ENCODE assay signal across 9 mouse cellular contexts in genomic region chr4:125921550-125922316, GRCm38 (mm10).
A peak's percentile ranks its signal among the peaks of the same experiment; 100 is the strongest.
DNase-seq lines count a peak whose midpoint lies in the region; ATAC-seq and TF ChIP-seq lines count a peak whose summit lies in the region.
"Had no signal": no experiment of that assay in that cellular context is flagged by ENCODE, and none has a peak within 500 bp of the region (broad histone marks: within the 10 kb centered on the region; RNA-seq: fewer than 3 reads in every experiment).

No protein-coding gene starts in this region.

- H3K27me3 ChIP-seq in lung, postnatal 0 days (replicated peaks; ENCODE audit: insufficient read depth, low read length), result no peaks in the 10 kb centered on the region
- peaks cover 16% of the 10 kb centered on the region for H3K27me3 ChIP-seq in embryonic facial prominence, embryonic 12.5 days
- 0 out of 2 replicates have a peak, but pooled peaks cover 3% of the 10 kb centered on the region for H3K27me3 ChIP-seq in intestine, embryonic 15.5 days (replicated peaks)
- peaks cover 72% of the 10 kb centered on the region for H3K27me3 ChIP-seq in limb, embryonic 12.5 days
- H3K27me3 ChIP-seq in stomach, embryonic 14.5 days (ENCODE audit: control insufficient read depth, insufficient read depth, low read length), result no peaks in the 10 kb centered on the region

- TF ChIP-seq CTCF in lung, postnatal 0 days (IDR thresholded peaks at IDR 0.05), result peak; percentile 11

- H3K4me3 ChIP-seq in lung, postnatal 0 days (ENCODE audit: low read depth, low read length), result no peak overlapping the region
- H3K4me3 ChIP-seq in embryonic facial prominence, embryonic 12.5 days, result no peak overlapping the region
- no peak overlapping the region for H3K4me3 ChIP-seq in intestine, embryonic 15.5 days (replicated peaks)
- no peak overlapping the region for H3K4me3 ChIP-seq in limb, embryonic 12.5 days (replicated peaks)
- no peak overlapping the region for H3K4me3 ChIP-seq in stomach, embryonic 14.5 days (ENCODE audit: low read depth, low read length)
- H3K4me3 ChIP-seq: liver, embryonic 13.5 days had no signal

- 16% methylated on average over 19 of the region's 19 CpGs for WGBS in lung, postnatal 0 days
- WGBS in embryonic facial prominence, embryonic 12.5 days, result 10% methylated on average over 19 of the region's 19 CpGs
- 16% methylated on average over 19 of the region's 19 CpGs for WGBS in intestine, embryonic 15.5 days
- 13% methylated on average over 19 of the region's 19 CpGs for WGBS in limb, embryonic 12.5 days
- 16% methylated on average over 19 of the region's 19 CpGs for WGBS in stomach, embryonic 14.5 days

- H3K9ac ChIP-seq in lung, postnatal 0 days (replicated peaks; ENCODE audit: low read depth), result no peak overlapping the region
- no peak overlapping the region for H3K9ac ChIP-seq in embryonic facial prominence, embryonic 12.5 days
- no peak overlapping the region for H3K9ac ChIP-seq in intestine, embryonic 15.5 days
- no peak overlapping the region for H3K9ac ChIP-seq in limb, embryonic 12.5 days (replicated peaks)
- H3K9ac ChIP-seq in stomach, embryonic 14.5 days (replicated peaks; ENCODE audit: low read depth, low read length), result no peak overlapping the region
- H3K9ac ChIP-seq: liver, embryonic 13.5 days had no signal

- no peaks in the 10 kb centered on the region for H3K9me3 ChIP-seq in lung, postnatal 0 days (ENCODE audit: low read length)
- H3K9me3 ChIP-seq in embryonic facial prominence, embryonic 12.5 days, result no peaks in the 10 kb centered on the region
- H3K9me3 ChIP-seq in intestine, embryonic 15.5 days, result no peaks in the 10 kb centered on the region
- no peaks in the 10 kb centered on the region for H3K9me3 ChIP-seq in limb, embryonic 12.5 days
- H3K9me3 ChIP-seq in stomach, embryonic 14.5 days (ENCODE audit: control insufficient read depth, low read depth, low read length), result no peaks in the 10 kb centered on the region
- H3K9me3 ChIP-seq: liver, embryonic 13.5 days had no signal

- H3K27ac ChIP-seq in lung, postnatal 0 days (ENCODE audit: low read length), result no peak overlapping the region
- H3K27ac ChIP-seq in embryonic facial prominence, embryonic 12.5 days, result no peak overlapping the region
- H3K27ac ChIP-seq in intestine, embryonic 15.5 days, result no peak overlapping the region
- no peak overlapping the region for H3K27ac ChIP-seq in limb, embryonic 12.5 days
- peak overlapping the region; percentile 48; the same call in 1 of the 2 replicates for H3K27ac ChIP-seq in stomach, embryonic 14.5 days (ENCODE audit: low read length)
- H3K27ac ChIP-seq: liver, embryonic 13.5 days had no signal

- no peaks in the 10 kb centered on the region for H3K4me1 ChIP-seq in lung, postnatal 0 days (ENCODE audit: insufficient read depth, low read depth, low read length)
- H3K4me1 ChIP-seq in embryonic facial prominence, embryonic 12.5 days, result peaks cover 24% of the 10 kb centered on the region
- H3K4me1 ChIP-seq in intestine, embryonic 15.5 days (replicated peaks), result no peaks in the 10 kb centered on the region; the same call in 1 of the 2 replicates
- 0 out of 2 replicates have a peak, but pooled peaks cover 4% of the 10 kb centered on the region for H3K4me1 ChIP-seq in limb, embryonic 12.5 days (replicated peaks)
- H3K4me1 ChIP-seq in stomach, embryonic 14.5 days (ENCODE audit: control insufficient read depth, insufficient read depth, low read length), result peaks cover 15% of the 10 kb centered on the region
- H3K4me1 ChIP-seq: liver, embryonic 13.5 days had no signal

- DNase-seq in lung, postnatal 0 days (ENCODE audit: low spot score), result no peak
- DNase-seq in lung, postnatal 25 days (ENCODE audit: low spot score), result no peak
- DNase-seq in adrenal gland, adult 2 months, result peak; percentile 66
- DNase-seq in adipocyte (ENCODE audit: low spot score), result no peak
- DNase-seq: liver, embryonic 13.5 days had no signal

- no peak overlapping the region for H3K4me2 ChIP-seq in lung, postnatal 0 days (replicated peaks; ENCODE audit: low read depth, low read length)
- H3K4me2 ChIP-seq in embryonic facial prominence, embryonic 12.5 days (replicated peaks), result peak overlapping the region; percentile 24
- H3K4me2 ChIP-seq in intestine, embryonic 15.5 days (replicated peaks), result peak overlapping the region; percentile 6; the same call in 1 of the 2 replicates
- peak overlapping the region; percentile 27 for H3K4me2 ChIP-seq in limb, embryonic 12.5 days
- no peak overlapping the region; the same call in 1 of the 2 replicates for H3K4me2 ChIP-seq in stomach, embryonic 14.5 days (replicated peaks; ENCODE audit: low read depth, low read length)
- H3K4me2 ChIP-seq: liver, embryonic 13.5 days had no signal

- no peak for ATAC-seq in lung, postnatal 0 days
- ATAC-seq in embryonic facial prominence, embryonic 12.5 days (ENCODE audit: insufficient number of reproducible peaks, insufficient read depth, low FRiP score, low TSS enrichment), result no peak
- ATAC-seq in intestine, embryonic 15.5 days, result peak; percentile 43; the same call in 1 of the 2 replicates
- ATAC-seq in limb, embryonic 12.5 days (ENCODE audit: insufficient number of reproducible peaks, insufficient read depth, low FRiP score, low TSS enrichment, low read depth), result no peak
- no peak for ATAC-seq in stomach, embryonic 14.5 days (ENCODE audit: insufficient number of reproducible peaks, insufficient read depth, low FRiP score, low read depth)

- no peaks in the 10 kb centered on the region for H3K36me3 ChIP-seq in lung, postnatal 0 days (ENCODE audit: insufficient read depth, low read length)
- no peaks in the 10 kb centered on the region for H3K36me3 ChIP-seq in embryonic facial prominence, embryonic 12.5 days
- no peaks in the 10 kb centered on the region for H3K36me3 ChIP-seq in intestine, embryonic 15.5 days
- H3K36me3 ChIP-seq in limb, embryonic 12.5 days, result no peaks in the 10 kb centered on the region
- H3K36me3 ChIP-seq in stomach, embryonic 14.5 days (ENCODE audit: control insufficient read depth, insufficient read depth, low read length), result no peaks in the 10 kb centered on the region
- H3K36me3 ChIP-seq: liver, embryonic 13.5 days had no signal

- no peak for TF ChIP-seq EP300 in lung, postnatal 0 days (IDR thresholded peaks at IDR 0.05)

Comparison
In these comparisons a context has a peak if more than half of its experiments do, and no peak if none do; other contexts are left out.
1. H3K4me2 ChIP-seq: peak in embryonic facial prominence, embryonic 12.5 days (single experiment), intestine, embryonic 15.5 days (single experiment) and limb, embryonic 12.5 days (single experiment); none in lung, postnatal 0 days (single experiment) and stomach, embryonic 14.5 days (single experiment).